Mouse (Mus musculus): Measurements from ENCODE around the gene Med25. TPM values are rescaled to one million over a fixed set of nuclear protein-coding genes. Genes with fewer than 3 reads are reported as not detected.

Med25 gene
- polyA plus RNA-seq, 1 experiment from 2014 or later: 79.4 TPM

GRCm38 (mm10) chr7:44845006-44845405 is 47.5 kb downstream of the Med25 start:
- peaks cover 9% of the 10 kb centered on the region; the same call in 1 of the 2 replicates for H3K4me1 ChIP-seq (ENCODE audit: control insufficient read depth, insufficient read depth, low read length)

GRCm38 (mm10) chr7:44841825-44842463 is 50.6 kb downstream of the Med25 start:
- ATAC-seq (ENCODE audit: insufficient number of reproducible peaks, insufficient read depth, low FRiP score, low read depth): no peak
- Histone ChIP-seq H3K4me2 (replicated peaks; ENCODE audit: low read depth, low read length) (no peak overlapping the region), H3K27ac (ENCODE audit: low read length) (no peak overlapping the region), H3K4me3 (ENCODE audit: low read depth, low read length) (no peak overlapping the region), H3K27me3 (ENCODE audit: control insufficient read depth, insufficient read depth, low read length) (no peaks in the 10 kb centered on the region), H3K4me1 (ENCODE audit: control insufficient read depth, insufficient read depth, low read length) (peaks cover 10% of the 10 kb centered on the region; the same call in 1 of the 2 replicates), H3K9ac (replicated peaks; ENCODE audit: low read depth, low read length) (no peak overlapping the region), H3K9me3 (ENCODE audit: control insufficient read depth, low read depth, low read length) (no peaks in the 10 kb centered on the region), H3K36me3 (ENCODE audit: control insufficient read depth, insufficient read depth, low read length) (peaks cover 50% of the 10 kb centered on the region)
- WGBS: 93% methylated on average over 8 of the region's 8 CpGs

More at GRCm38 (mm10) chr7:44845006-44845405, 47.5 kb downstream of the Med25 start:
- 91% methylated on average over 10 of the region's 10 CpGs for WGBS
- H3K9ac ChIP-seq (replicated peaks; ENCODE audit: low read depth, low read length): no peak overlapping the region
- no peaks in the 10 kb centered on the region for H3K9me3 ChIP-seq (ENCODE audit: control insufficient read depth, low read depth, low read length)
- no peak for ATAC-seq (ENCODE audit: insufficient number of reproducible peaks, insufficient read depth, low FRiP score, low read depth)
- no peaks in the 10 kb centered on the region for H3K27me3 ChIP-seq (ENCODE audit: control insufficient read depth, insufficient read depth, low read length)
- H3K27ac ChIP-seq (ENCODE audit: low read length): no peak overlapping the region
- H3K4me2 ChIP-seq (replicated peaks; ENCODE audit: low read depth, low read length): no peak overlapping the region
- no peak overlapping the region for H3K4me3 ChIP-seq (ENCODE audit: low read depth, low read length)
- H3K36me3 ChIP-seq (ENCODE audit: control insufficient read depth, insufficient read depth, low read length): peaks cover 51% of the 10 kb centered on the region

- Histone ChIP-seq H3K9ac (replicated peaks; ENCODE audit: low read depth, low read length) (no peak overlapping the region), H3K9me3 (ENCODE audit: control insufficient read depth, low read depth, low read length) (no peaks in the 10 kb centered on the region), H3K27ac (ENCODE audit: low read length) (no peak overlapping the region), H3K27me3 (ENCODE audit: control insufficient read depth, insufficient read depth, low read length) (no peaks in the 10 kb centered on the region), H3K4me2 (replicated peaks; ENCODE audit: low read depth, low read length) (peak overlapping the region; percentile 44; the same call in 1 of the 2 replicates), H3K36me3 (ENCODE audit: control insufficient read depth, insufficient read depth, low read length) (peaks cover 36% of the 10 kb centered on the region), H3K4me3 (ENCODE audit: low read depth, low read length) (no peak overlapping the region), H3K4me1 (ENCODE audit: control insufficient read depth, insufficient read depth, low read length) (peaks cover 10% of the 10 kb centered on the region; the same call in 1 of the 2 replicates)
- 57% methylated on average over 14 of the region's 14 CpGs for WGBS
- no peak for ATAC-seq (ENCODE audit: insufficient number of reproducible peaks, insufficient read depth, low FRiP score, low read depth)
Measured at GRCm38 (mm10) chr7:44840426-44840825, 52.1 kb downstream of the Med25 start.

GRCm38 (mm10) chr7:44839491-44840191 is 52.9 kb downstream of the Med25 start:
- peak overlapping the region; percentile 44 for H3K4me2 ChIP-seq (replicated peaks; ENCODE audit: low read depth, low read length)
- H3K9me3 ChIP-seq (ENCODE audit: control insufficient read depth, low read depth, low read length): no peaks in the 10 kb centered on the region
- H3K27ac ChIP-seq (ENCODE audit: low read length): no peak overlapping the region
- WGBS: 2% methylated on average over 57 of the region's 58 CpGs
- peak; percentile 60 for ATAC-seq (ENCODE audit: insufficient number of reproducible peaks, insufficient read depth, low FRiP score, low read depth)
- peaks cover 10% of the 10 kb centered on the region; the same call in 1 of the 2 replicates for H3K4me1 ChIP-seq (ENCODE audit: control insufficient read depth, insufficient read depth, low read length)
- H3K9ac ChIP-seq (replicated peaks; ENCODE audit: low read depth, low read length): no peak overlapping the region; the same call in 1 of the 2 replicates
- H3K27me3 ChIP-seq (ENCODE audit: control insufficient read depth, insufficient read depth, low read length): no peaks in the 10 kb centered on the region
- H3K36me3 ChIP-seq (ENCODE audit: control insufficient read depth, insufficient read depth, low read length): peaks cover 28% of the 10 kb centered on the region
- peak overlapping the region; percentile 28 for H3K4me3 ChIP-seq (ENCODE audit: low read depth, low read length)

- WGBS: 32% methylated on average over 11 of the region's 11 CpGs
- no peak for ATAC-seq (ENCODE audit: insufficient number of reproducible peaks, insufficient read depth, low FRiP score, low read depth)
- no peak overlapping the region for H3K9ac ChIP-seq (replicated peaks; ENCODE audit: low read depth, low read length)
- H3K4me1 ChIP-seq (ENCODE audit: control insufficient read depth, insufficient read depth, low read length): peaks cover 10% of the 10 kb centered on the region; the same call in 1 of the 2 replicates
- H3K4me3 ChIP-seq (ENCODE audit: low read depth, low read length): peak overlapping the region; percentile 28
- H3K36me3 ChIP-seq (ENCODE audit: control insufficient read depth, insufficient read depth, low read length): peaks cover 24% of the 10 kb centered on the region
- no peaks in the 10 kb centered on the region for H3K27me3 ChIP-seq (ENCODE audit: control insufficient read depth, insufficient read depth, low read length)
- no peaks in the 10 kb centered on the region for H3K9me3 ChIP-seq (ENCODE audit: control insufficient read depth, low read depth, low read length)
- no peak overlapping the region for H3K27ac ChIP-seq (ENCODE audit: low read length)
- peak overlapping the region; percentile 44 for H3K4me2 ChIP-seq (replicated peaks; ENCODE audit: low read depth, low read length)
Measured at GRCm38 (mm10) chr7:44839171-44839490, 53.4 kb downstream of the Med25 start.

- no peak for ATAC-seq (ENCODE audit: insufficient number of reproducible peaks, insufficient read depth, low FRiP score, low read depth)
- Histone ChIP-seq H3K27me3 (ENCODE audit: control insufficient read depth, insufficient read depth, low read length) (no peaks in the 10 kb centered on the region), H3K4me1 (ENCODE audit: control insufficient read depth, insufficient read depth, low read length) (peaks cover 10% of the 10 kb centered on the region; the same call in 1 of the 2 replicates), H3K27ac (ENCODE audit: low read length) (no peak overlapping the region), H3K36me3 (ENCODE audit: control insufficient read depth, insufficient read depth, low read length) (peaks cover 13% of the 10 kb centered on the region), H3K9me3 (ENCODE audit: control insufficient read depth, low read depth, low read length) (no peaks in the 10 kb centered on the region), H3K9ac (replicated peaks; ENCODE audit: low read depth, low read length) (no peak overlapping the region), H3K4me3 (ENCODE audit: low read depth, low read length) (no peak overlapping the region), H3K4me2 (replicated peaks; ENCODE audit: low read depth, low read length) (no peak overlapping the region)
- 84% methylated on average over 6 of the region's 6 CpGs for WGBS
Measured at GRCm38 (mm10) chr7:44838073-44838472, 54.4 kb downstream of the Med25 start.

GRCm38 (mm10) chr7:44836423-44837053 is 56.0 kb downstream of the Med25 start:
- peaks cover 6% of the 10 kb centered on the region; the same call in 1 of the 2 replicates for H3K36me3 ChIP-seq (ENCODE audit: control insufficient read depth, insufficient read depth, low read length)
- H3K27me3 ChIP-seq (ENCODE audit: control insufficient read depth, insufficient read depth, low read length): no peaks in the 10 kb centered on the region
- no peak for ATAC-seq (ENCODE audit: insufficient number of reproducible peaks, insufficient read depth, low FRiP score, low read depth)
- H3K9ac ChIP-seq (replicated peaks; ENCODE audit: low read depth, low read length): no peak overlapping the region
- WGBS: 81% methylated on average over 9 of the region's 9 CpGs
- H3K27ac ChIP-seq (ENCODE audit: low read length): no peak overlapping the region
- no peak overlapping the region for H3K4me3 ChIP-seq (ENCODE audit: low read depth, low read length)
- H3K9me3 ChIP-seq (ENCODE audit: control insufficient read depth, low read depth, low read length): no peaks in the 10 kb centered on the region
- H3K4me1 ChIP-seq (ENCODE audit: control insufficient read depth, insufficient read depth, low read length): peaks cover 10% of the 10 kb centered on the region; the same call in 1 of the 2 replicates
- no peak overlapping the region for H3K4me2 ChIP-seq (replicated peaks; ENCODE audit: low read depth, low read length)

- Histone ChIP-seq H3K4me2 (replicated peaks; ENCODE audit: low read depth, low read length) (no peak overlapping the region), H3K9me3 (ENCODE audit: control insufficient read depth, low read depth, low read length) (no peaks in the 10 kb centered on the region), H3K4me3 (ENCODE audit: low read depth, low read length) (no peak overlapping the region), H3K27me3 (ENCODE audit: control insufficient read depth, insufficient read depth, low read length) (no peaks in the 10 kb centered on the region), H3K36me3 (ENCODE audit: control insufficient read depth, insufficient read depth, low read length) (peaks cover 11% of the 10 kb centered on the region), H3K9ac (replicated peaks; ENCODE audit: low read depth, low read length) (no peak overlapping the region), H3K4me1 (ENCODE audit: control insufficient read depth, insufficient read depth, low read length) (peaks cover 10% of the 10 kb centered on the region; the same call in 1 of the 2 replicates), H3K27ac (ENCODE audit: low read length) (no peak overlapping the region)
- 36% methylated on average over 3 of the region's 3 CpGs for WGBS
- ATAC-seq (ENCODE audit: insufficient number of reproducible peaks, insufficient read depth, low FRiP score, low read depth): no peak
Measured at GRCm38 (mm10) chr7:44836016-44836404, 56.5 kb downstream of the Med25 start.
